Mouse (Mus musculus): ENCODE data around the gene Mmp15. TPM values are rescaled to one million over a fixed set of nuclear protein-coding genes. Genes with fewer than 3 reads are reported as not detected.

Gene Mmp15
- polyA plus RNA-seq, 1 experiment from 2014 or later = 11.9 TPM

DNA sequence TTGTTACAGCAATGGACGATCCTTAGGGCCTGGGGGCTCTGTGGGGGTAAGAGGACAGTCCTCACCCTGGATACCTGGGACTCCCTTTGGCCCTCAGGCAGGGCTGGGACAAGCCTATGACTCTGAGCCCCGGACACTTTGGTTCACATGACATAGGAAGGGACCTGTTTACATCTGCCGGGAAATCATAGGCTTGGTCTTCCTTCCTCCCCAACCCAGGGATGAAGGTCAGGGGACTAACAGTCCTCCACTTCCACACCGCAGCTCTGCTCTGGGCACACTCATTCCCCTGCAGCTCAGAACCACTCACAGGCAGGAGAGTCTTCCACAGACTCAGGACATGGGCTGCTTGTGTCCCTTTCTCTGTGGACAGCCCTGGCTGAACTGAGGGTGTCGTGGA, 25.2 kb upstream of the Mmp15 start:
- Histone ChIP-seq H3K27ac (ENCODE audit: low read depth, low read length) (peak overlapping the region; percentile 7; the same call in 1 of the 2 replicates), H3K36me3 (ENCODE audit: control insufficient read depth, insufficient read depth) (peaks cover 44% of the 10 kb centered on the region), H3K4me1 (replicated peaks; ENCODE audit: control insufficient read depth, insufficient read depth, low read length) (0 out of 2 replicates have a peak, but pooled peaks cover 5% of the 10 kb centered on the region), H3K4me2 (replicated peaks; ENCODE audit: low read depth) (no peak overlapping the region), H3K27me3 (replicated peaks; ENCODE audit: control insufficient read depth, insufficient read depth, low read length) (no peaks in the 10 kb centered on the region), H3K4me3 (ENCODE audit: low read depth, low read length) (no peak overlapping the region), H3K9ac (ENCODE audit: low read depth, low read length) (no peak overlapping the region), H3K9me3 (ENCODE audit: control insufficient read depth) (no peaks in the 10 kb centered on the region)
- ATAC-seq = no peak
- no peak for TF ChIP-seq CTCF (IDR thresholded peaks at IDR 0.05; ENCODE audit: low read depth)
- WGBS = 86% methylated on average over 5 of the region's 5 CpGs

DNA sequence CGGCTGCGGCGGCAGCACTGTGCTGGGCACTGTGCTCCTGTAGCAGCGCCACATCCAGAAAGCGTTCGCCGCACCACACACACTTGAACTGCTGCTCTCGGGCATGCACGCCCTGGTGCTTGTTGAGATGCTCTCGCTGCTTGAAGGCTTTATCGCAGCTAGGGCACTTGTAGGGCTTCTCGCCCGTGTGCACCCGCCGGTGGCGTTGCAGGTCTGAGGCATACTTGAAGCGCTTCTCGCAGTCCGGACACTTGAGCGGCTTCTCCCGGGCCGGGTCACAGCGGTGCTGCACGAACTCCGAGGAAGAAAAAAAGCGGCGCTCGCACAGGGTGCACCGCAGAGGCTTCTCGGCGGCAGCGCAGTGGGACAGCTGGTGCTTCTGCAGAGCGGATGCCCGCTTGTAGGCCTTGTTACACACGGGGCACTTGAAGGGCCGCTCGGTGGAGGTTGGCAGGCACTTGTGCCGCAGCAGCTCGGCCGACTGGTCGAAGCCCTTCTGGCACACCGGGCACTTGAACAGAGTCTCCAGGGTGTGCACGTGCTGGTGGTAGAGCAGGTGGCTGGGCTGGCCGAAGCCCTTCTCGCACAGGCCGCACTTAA, 24.1 kb upstream of the Mmp15 start:
- Histone ChIP-seq H3K27ac (ENCODE audit: low read depth, low read length) (no peak overlapping the region; the same call in 1 of the 2 replicates), H3K27me3 (replicated peaks; ENCODE audit: control insufficient read depth, insufficient read depth, low read length) (no peaks in the 10 kb centered on the region), H3K4me3 (ENCODE audit: low read depth, low read length) (no peak overlapping the region), H3K4me2 (replicated peaks; ENCODE audit: low read depth) (no peak overlapping the region), H3K4me1 (replicated peaks; ENCODE audit: control insufficient read depth, insufficient read depth, low read length) (0 out of 2 replicates have a peak, but pooled peaks cover 8% of the 10 kb centered on the region), H3K36me3 (ENCODE audit: control insufficient read depth, insufficient read depth) (peaks cover 44% of the 10 kb centered on the region), H3K9ac (ENCODE audit: low read depth, low read length) (no peak overlapping the region), H3K9me3 (ENCODE audit: control insufficient read depth) (no peaks in the 10 kb centered on the region)
- 93% methylated on average over 44 of the region's 46 CpGs for WGBS
- TF ChIP-seq CTCF (IDR thresholded peaks at IDR 0.05; ENCODE audit: low read depth) = no peak
- no peak for ATAC-seq

DNA sequence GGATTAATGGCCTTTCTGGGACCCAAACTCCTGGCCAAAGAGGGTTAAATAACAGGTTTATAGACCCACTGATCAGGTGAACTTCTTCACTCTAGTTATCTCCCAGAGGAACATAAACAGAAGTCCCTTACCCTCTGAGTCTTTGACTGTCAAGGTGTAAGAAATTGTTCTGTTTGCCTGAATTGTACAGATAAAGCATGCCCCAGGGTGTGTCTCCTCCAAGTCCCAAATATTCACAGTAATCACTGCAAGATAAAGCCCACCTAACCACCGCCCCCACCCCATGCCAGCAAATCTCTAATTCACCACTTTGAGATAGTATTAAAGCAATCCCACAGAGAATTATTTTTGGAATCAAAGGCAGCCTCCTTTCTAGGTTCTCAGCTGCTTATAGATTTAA, 21.7 kb upstream of the Mmp15 start:
- ATAC-seq = no peak

DNA sequence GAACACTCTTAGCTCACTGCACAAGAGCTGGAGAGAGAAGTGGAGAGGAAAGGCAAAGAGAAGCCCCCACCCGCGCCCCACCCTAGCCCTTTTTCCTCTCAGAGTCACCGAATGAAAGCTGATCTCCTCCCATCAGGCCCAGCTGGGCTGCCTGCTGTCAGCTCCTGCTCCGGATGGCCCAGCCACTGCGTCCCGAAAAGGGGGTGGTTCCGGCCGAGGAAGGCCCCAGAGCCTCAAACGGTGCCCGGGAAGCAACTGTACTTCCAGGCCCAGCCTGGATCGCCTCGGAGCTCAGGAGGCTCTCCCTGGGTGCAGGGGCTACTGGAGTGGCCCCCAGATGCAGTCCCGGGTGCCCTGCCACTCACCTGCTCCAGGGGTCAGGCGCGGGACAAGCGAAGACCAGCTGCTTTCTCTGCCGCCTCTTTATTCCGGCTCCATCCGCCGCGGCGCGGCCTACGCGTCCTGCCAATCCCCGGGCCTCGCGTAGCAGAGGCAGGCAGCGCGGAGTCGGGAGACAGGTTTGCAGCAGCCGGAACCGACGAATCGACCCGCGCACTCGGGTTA, 20.8 kb upstream of the Mmp15 start:
- 0 out of 2 replicates have a peak, but pooled peaks cover 8% of the 10 kb centered on the region for H3K4me1 ChIP-seq (replicated peaks; ENCODE audit: control insufficient read depth, insufficient read depth, low read length)
- peak; percentile 54 for ATAC-seq
- WGBS = under 1% methylated on average over 38 of the region's 38 CpGs

More for the DNA sequence above, 21.7 kb upstream of the Mmp15 start:
- Histone ChIP-seq H3K4me3 (ENCODE audit: low read depth, low read length) (peak overlapping the region; percentile 85), H3K36me3 (ENCODE audit: control insufficient read depth, insufficient read depth) (peaks cover 55% of the 10 kb centered on the region), H3K27me3 (replicated peaks; ENCODE audit: control insufficient read depth, insufficient read depth, low read length) (no peaks in the 10 kb centered on the region), H3K9me3 (ENCODE audit: control insufficient read depth) (no peaks in the 10 kb centered on the region), H3K9ac (ENCODE audit: low read depth, low read length) (peak overlapping the region; percentile 78; the same call in 1 of the 2 replicates), H3K27ac (ENCODE audit: low read depth, low read length) (no peak overlapping the region), H3K4me1 (replicated peaks; ENCODE audit: control insufficient read depth, insufficient read depth, low read length) (0 out of 2 replicates have a peak, but pooled peaks cover 8% of the 10 kb centered on the region), H3K4me2 (replicated peaks; ENCODE audit: low read depth) (peak overlapping the region; percentile 84)
- 40% methylated on average over 1 of the region's 1 CpGs for WGBS
- no peak for TF ChIP-seq CTCF (IDR thresholded peaks at IDR 0.05; ENCODE audit: low read depth)

DNA sequence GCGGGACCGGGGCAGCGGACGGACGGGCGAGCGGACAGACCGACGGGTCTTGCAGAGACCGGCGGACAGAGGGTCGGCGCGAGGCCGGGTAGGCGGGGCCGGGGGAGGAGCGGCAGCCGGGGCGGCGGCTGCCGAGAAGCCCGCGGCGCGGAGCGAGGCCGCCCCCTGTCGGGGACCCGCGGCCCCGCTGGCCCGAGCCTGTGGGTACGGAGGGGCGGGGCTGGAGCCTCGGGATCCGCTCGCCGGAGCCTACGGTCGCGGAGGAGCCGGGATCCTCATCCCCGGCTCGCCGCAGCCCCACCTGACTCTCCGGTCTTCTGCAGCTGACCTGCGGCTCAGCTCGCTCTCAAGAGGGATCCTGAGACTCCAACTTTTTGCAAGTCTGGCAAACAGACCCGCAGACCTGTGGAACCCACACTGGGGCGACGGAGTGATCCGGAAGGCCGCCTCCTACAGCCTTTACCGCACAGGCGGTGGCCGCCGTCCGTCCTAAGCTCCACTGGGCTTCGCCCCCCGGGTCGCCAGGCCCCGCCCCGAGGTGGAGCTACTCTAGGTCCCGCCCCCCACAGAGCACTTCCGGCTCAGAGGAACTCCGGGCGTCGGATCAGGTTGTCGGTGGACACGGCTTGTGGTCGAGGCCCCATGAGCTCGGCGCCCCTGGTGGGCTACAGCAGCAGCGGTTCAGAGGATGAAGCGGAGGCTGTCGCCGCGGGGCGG, 20.2 kb upstream of the Mmp15 start, which contains the start of the genes Zfp319 and Usb1:
Gene Zfp319, minus strand, starts transcription at position 231 of the 717 bp plus-strand sequence.
Gene Usb1, plus strand, starts transcription at position 565 of the 717 bp plus-strand sequence.
- under 1% methylated on average over 68 of the region's 80 CpGs for WGBS
- H3K9me3 ChIP-seq (ENCODE audit: control insufficient read depth) = no peaks in the 10 kb centered on the region
- peaks cover 45% of the 10 kb centered on the region for H3K36me3 ChIP-seq (ENCODE audit: control insufficient read depth, insufficient read depth)
- H3K9ac ChIP-seq (ENCODE audit: low read depth, low read length) = peak within 1 kb of the TSS; percentile 78
- H3K4me1 ChIP-seq (replicated peaks; ENCODE audit: control insufficient read depth, insufficient read depth, low read length) = 0 out of 2 replicates have a peak, but pooled peaks cover 8% of the 10 kb centered on the region
- no peaks in the 10 kb centered on the region for H3K27me3 ChIP-seq (replicated peaks; ENCODE audit: control insufficient read depth, insufficient read depth, low read length)
- peak; percentile 94 for ATAC-seq
- peak within 1 kb of the TSS; percentile 85 for H3K4me3 ChIP-seq (ENCODE audit: low read depth, low read length)
- peak; percentile 73 for TF ChIP-seq CTCF (IDR thresholded peaks at IDR 0.05; ENCODE audit: low read depth)
- peak within 1 kb of the TSS; percentile 96 for H3K27ac ChIP-seq (ENCODE audit: low read depth, low read length)
- peak within 1 kb of the TSS; percentile 84 for H3K4me2 ChIP-seq (replicated peaks; ENCODE audit: low read depth)

More for the DNA sequence above, 20.8 kb upstream of the Mmp15 start:
- Histone ChIP-seq H3K9ac (ENCODE audit: low read depth, low read length) (peak overlapping the region; percentile 78), H3K4me2 (replicated peaks; ENCODE audit: low read depth) (peak overlapping the region; percentile 84), H3K27me3 (replicated peaks; ENCODE audit: control insufficient read depth, insufficient read depth, low read length) (no peaks in the 10 kb centered on the region), H3K4me3 (ENCODE audit: low read depth, low read length) (peak overlapping the region; percentile 85), H3K36me3 (ENCODE audit: control insufficient read depth, insufficient read depth) (peaks cover 48% of the 10 kb centered on the region), H3K27ac (ENCODE audit: low read depth, low read length) (peak overlapping the region; percentile 96), H3K9me3 (ENCODE audit: control insufficient read depth) (no peaks in the 10 kb centered on the region)
- no peak for TF ChIP-seq CTCF (IDR thresholded peaks at IDR 0.05; ENCODE audit: low read depth)

Measured in intestine, postnatal 0 days (tissue).